Mouse (Mus musculus): ENCODE measurements around the gene Dok7. TPM values are rescaled to one million over a fixed set of nuclear protein-coding genes. Genes with fewer than 3 reads are reported as not detected.

Gene Dok7
- total RNA-seq (2015; ENCODE audit: low replicate concordance) (not detected in 2 replicates), total RNA-seq (2017; ENCODE audit: low replicate concordance) (not detected in 2 replicates)

DNA sequence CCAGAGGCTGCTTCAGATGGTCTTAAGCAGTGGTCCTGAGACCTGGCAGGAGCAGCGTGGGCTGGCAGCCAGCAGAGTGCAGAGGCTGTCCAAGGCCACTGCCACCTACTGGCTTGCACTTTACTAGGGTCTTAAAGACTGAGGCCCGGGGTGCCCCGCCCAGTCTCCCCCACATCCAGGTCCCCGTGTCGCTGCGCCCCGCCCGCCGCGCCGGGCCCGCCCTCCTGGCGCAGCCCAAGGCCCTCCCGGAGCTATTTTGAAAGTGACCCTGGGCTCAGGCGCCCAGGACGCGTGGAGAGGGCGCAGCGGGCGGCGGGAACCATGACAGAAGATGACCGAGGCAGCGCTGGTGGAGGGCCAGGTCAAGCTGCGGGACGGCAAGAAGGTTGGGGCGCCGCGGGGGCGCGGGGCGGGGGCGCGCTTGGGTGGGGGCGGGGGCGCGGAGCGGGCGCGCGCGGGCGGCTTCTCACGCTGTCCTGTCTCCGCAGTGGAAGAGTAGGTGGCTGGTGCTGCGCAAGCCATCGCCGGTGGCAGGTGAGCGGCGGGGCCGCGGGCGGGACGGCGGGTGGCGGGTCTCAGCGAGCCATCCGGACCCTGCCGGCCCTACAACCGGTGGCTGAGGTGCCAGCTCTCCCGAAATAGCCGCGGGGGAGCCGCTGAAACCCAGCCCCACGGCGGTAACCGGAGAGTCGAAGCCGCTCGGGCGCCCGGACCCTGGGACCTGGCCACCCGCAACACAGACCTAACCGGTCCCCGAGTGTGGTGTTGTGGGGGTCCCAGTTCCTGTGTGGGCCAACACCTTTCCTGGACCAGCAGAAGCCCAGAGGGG lies at the start of gene Dok7:
Dok7 (plus strand) TSS at position 163 of the 829 bp plus-strand sequence.
- ATAC-seq (replicated peaks; ENCODE audit: low FRiP score, poor library complexity, severe bottlenecking) = no peak

DNA sequence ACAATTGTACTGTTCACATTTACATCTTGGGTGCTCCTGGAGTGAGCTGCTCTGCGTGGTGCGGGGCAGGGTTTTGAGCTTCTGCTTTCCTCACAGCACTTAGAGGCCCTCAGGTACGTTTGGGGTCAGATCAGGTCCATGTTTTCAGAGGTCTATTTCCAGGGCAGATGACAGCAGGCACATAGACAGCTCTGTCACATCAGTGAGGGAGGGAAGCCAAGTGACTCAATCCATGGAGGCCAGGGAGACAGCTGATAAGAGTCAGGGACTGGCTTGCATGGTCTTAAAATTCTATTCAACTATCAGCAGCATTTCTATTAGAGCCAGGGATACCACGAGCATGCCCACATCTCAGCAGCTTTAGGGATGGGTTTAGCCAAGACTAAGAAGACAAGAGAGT lies 47.4 kb upstream of the Dok7 start:
- ATAC-seq (replicated peaks; ENCODE audit: low FRiP score, poor library complexity, severe bottlenecking) = no peak

DNA sequence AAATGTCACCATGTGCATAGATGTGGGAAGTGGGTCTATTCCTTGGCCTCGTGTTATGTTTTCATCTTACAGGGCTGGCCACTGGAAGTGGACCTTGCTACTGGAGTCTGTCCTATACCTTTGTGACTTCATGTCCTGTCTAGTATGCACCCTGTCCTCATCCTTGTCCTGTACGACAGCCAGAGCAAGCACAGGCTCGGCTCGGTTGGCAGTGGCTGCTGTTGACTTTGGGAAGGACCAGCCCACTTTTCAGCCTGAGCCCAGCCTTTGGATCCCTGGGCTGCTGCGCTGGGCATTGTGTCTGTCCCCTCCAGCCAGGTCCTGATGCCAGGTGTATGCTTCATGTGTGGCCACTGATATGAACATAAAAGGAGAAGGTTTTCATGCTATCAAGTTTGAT lies 45.9 kb upstream of the Dok7 start:
- ATAC-seq (replicated peaks; ENCODE audit: low FRiP score, poor library complexity, severe bottlenecking) = no peak

DNA sequence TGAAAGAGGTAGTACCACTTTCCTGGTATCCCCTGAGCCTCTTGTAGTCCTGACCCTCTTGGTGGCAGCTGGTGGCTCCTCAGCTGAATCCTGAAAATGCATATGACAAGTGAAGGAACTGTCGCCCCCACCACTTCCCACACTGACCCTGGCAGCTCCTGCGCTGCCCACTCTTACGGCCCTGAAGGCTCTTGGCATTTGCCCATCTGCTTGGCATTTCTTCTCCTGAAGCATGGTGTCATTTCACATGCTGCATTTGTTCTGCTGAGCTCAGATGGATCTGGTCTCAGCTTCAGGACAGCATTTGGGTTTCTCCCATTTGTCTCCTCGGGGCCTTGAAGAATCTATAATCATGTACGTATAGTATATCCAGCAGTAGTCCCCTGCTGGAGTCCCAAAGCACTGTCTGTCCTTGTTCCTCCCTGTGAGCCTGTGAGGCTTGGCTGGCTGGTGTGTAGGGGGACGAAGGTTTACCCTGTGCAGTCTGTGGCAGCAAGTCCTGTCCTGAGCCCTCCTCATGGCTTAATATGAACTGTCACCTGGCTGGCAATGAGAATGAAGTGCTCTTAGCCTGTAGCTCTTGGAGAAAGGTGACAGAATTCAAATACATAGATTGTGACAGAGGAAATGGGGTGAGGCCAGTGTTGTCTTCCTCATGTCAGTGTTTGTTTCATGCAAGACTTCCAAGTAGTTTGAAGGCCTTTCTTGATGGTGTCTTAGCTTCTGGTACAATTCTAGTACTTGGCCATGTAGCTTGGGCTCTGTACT lies 45.2 kb upstream of the Dok7 start:
- no peak for ATAC-seq (replicated peaks; ENCODE audit: low FRiP score, poor library complexity, severe bottlenecking)

DNA sequence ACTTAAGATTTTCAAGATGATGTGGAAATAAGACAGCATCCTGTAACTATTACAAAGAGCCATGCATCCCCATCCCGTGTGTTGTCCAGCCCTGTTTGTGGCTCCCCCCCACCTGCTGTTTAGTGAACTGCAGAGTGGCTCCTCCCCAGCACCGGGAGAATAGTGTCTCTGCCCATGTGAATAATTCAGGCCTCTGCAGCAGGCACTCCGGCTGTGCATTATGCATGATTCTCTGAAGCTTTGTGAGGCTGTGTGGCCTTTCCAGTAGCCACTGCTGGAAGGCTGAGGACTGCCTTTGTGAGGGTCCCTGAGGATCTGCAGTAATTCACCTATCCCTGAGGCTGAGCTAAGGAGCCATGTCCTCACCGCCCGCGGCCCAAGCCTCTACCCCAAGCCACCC lies 42.5 kb upstream of the Dok7 start:
- no peak for ATAC-seq (replicated peaks; ENCODE audit: low FRiP score, poor library complexity, severe bottlenecking)

DNA sequence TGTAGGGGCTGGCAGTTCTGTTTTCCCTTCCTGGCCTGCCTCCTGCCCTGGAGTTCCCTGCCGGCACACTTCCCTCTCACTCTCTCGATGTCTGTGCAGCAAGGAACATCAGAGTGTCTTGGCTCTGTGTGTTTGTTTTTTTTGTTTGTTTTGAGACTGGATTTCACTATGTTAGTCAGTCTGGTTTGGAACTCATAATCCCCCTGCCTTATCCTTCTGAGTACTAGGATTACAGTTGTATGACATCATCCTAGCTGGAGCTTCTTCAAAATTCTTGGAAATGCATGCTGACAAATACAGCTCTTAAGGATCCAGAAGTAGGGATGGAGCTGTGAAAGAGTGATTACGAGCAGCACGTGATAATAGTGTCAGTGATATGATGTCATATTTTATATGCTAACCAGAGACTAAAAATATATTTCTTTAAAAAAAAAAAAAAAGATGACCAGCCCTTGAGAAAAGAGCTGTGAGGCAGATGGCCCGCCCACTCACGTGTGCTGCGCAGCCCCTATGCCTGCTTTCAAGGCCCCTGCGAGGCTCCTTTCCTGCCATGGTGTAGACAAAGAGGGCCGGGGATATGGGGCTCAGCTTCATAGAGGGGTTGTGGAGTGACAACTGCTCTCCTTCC lies 36.8 kb upstream of the Dok7 start:
- no peak for ATAC-seq (replicated peaks; ENCODE audit: low FRiP score, poor library complexity, severe bottlenecking)

DNA sequence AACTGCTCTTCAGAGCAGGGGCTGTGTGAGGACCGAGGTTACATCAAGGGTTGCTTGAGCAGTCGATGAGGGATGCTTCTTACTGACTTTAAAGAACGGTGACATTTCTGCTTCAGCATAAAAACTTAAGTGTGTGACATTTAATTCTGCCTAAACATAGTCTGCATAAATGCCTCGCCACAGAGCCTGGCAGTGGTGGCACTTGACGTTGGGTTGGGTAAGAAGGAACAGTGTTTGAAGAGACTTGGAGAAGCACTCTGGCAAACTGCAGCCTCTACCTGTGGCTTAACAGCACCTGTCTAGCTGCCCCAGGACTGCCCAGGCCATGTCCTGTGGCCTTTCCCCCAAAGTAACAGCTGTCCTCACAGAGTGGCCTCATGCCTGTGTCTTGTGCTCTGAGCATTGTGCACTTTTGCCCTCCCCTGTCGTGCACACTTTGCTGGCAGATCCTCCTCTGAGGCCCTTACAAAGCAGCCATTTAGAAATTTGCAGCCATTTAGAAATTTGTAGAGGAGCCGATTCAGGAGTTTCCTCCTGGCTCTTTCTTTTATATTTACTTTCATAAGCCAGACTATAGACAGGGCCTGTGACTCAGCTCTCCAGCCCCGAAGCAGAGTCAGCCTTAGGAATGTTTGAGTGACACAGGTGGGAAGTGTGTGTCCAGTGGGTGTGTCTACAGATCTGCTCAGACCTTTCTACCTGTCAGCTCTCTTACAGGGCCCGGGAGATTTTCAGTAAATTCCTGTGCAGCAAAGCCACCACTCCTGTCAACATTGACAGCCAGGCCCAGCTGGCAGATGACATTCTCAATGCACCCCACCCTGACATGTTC lies 35.9 kb upstream of the Dok7 start:
- ATAC-seq (replicated peaks; ENCODE audit: low FRiP score, poor library complexity, severe bottlenecking) = no peak

DNA sequence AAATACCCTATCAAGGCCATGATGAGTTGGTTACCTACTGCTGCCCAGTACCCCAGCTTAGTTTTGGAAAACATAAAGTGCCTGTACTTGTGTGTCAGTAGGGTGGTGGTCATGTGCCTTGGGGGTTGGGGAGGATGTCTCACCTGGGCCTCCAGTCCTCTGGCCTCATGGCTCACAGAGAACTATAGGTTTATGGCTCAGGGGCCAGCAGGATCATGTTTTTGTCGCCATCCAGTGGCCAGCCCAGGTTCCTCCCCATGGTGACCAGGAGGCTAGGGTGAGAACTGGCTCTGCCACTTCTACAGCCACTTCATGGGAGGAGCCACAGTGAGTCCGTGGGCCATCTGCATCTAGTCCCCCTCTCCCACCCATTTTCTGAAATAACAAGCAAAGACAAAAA lies 31.6 kb upstream of the Dok7 start:
- peak; percentile 68 for ATAC-seq (replicated peaks; ENCODE audit: low FRiP score, poor library complexity, severe bottlenecking)

DNA sequence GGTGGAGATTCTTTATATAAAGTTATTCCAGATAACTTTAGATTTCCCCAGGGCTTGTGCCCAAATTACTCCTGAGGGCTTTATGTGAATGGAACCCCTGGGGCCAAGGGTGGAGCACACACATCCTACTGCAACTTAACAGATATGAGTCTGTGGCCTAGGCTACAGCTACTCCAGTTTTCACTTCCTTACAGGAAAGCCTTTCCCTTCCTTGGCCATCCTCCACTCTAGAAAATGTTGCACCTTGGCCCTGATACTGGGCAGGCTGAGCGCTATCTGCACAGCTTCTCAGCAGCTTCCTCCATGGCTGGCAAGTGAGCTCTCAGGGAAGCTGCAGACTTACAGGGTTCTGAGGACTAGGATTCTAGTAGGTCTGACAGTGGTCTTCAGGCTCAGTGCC lies 27.3 kb upstream of the Dok7 start:
- no peak for ATAC-seq (replicated peaks; ENCODE audit: low FRiP score, poor library complexity, severe bottlenecking)

DNA sequence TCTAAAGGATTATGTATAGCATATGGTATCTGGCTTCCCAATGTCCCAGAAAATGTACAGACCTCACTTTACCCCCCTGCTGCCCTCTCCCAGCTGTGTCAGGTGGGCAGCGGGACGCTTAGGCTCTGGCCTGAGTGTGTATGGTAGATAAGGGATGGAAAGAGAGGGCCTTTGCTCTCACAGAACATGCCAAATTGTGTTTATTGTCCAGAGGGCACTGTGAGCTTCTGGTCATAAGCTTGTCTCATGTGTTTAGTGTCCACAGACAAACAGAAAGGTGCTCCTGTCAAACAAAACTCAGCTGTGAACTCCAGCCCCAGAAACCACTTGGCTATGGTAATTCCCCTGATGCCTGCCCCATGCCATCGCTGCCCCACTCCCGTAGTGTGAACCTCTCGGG lies 26.8 kb upstream of the Dok7 start:
- ATAC-seq (replicated peaks; ENCODE audit: low FRiP score, poor library complexity, severe bottlenecking) = no peak

DNA sequence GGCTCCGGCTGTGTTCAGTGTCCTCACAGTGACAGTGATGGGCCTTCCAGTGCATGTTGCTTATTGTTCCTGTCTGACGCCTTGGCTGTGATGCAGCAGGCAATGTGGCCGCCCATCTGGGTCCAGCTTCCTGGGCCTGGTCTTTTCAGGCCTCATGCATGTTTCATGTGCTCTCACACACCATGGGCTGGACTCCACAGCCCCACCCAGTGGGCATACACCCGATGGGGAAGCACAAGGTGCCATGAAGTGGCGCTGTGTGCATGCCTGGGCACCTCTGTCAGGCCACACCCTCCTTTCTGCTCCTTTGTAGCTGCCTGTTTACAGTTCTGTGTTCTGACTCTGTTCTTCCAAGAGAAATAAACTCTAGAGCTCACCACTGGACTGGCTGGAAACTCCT lies 23.5 kb upstream of the Dok7 start:
- no peak for ATAC-seq (replicated peaks; ENCODE audit: low FRiP score, poor library complexity, severe bottlenecking)

DNA sequence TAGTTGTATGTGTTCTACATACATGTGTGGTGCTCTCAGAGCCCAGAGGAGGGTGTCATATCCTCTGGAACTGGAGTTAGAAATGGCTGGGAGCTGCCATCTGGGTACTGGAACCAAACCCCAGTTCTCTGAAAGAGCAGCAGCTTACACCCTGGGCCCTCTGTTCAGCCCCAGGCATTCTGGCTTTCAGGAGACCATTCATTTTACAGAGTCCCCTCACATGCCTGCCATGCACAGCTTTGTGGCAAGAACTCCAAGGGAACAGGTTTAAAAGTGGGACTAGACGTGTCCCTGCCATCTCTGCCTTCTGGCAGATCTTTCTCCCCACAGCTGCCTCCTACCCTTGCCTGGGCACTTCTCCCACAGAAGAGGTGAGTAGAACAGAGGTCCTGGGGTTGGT lies 22.9 kb upstream of the Dok7 start:
- ATAC-seq (replicated peaks; ENCODE audit: low FRiP score, poor library complexity, severe bottlenecking) = no peak

DNA sequence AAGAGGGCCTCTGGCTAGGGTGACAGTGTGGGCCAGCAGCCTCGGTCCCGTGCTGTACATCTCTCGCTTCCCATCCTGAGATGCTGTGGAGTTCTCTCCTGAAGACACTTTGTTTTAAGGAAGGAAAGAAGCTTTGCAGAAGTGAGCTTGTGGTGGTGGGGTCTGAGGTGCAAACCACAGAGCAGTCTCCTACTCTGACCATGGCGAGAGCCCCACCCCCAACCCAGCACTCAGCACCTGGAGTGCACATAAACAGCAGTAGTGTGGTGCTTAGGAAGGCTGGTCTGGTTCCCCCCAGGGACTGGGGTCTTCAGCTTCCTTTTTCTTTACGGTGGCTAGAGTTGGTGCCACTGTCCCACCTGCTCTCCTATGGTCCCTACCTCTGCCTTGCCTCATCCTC lies 21.4 kb upstream of the Dok7 start:
- ATAC-seq (replicated peaks; ENCODE audit: low FRiP score, poor library complexity, severe bottlenecking) = no peak

DNA sequence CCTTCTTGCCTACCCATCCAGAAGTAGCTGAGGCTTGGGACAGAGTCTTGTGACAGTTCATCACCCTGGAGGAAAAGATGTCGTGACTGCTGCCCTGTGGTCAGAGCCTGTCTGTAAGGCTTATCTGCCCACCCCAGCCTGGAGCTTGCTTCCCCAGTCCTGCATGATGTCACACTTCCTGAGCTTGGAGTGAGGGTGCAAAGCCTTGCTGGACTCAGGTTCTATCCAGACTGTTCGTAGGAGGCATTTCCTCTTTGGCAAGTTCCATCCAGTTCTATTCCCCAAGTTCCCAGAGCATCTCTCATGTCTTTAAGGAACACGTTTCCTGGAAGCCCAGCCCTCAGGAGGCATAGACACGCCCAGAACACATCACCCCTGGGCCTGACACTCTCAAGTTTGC lies 20.8 kb upstream of the Dok7 start:
- no peak for ATAC-seq (replicated peaks; ENCODE audit: low FRiP score, poor library complexity, severe bottlenecking)

DNA sequence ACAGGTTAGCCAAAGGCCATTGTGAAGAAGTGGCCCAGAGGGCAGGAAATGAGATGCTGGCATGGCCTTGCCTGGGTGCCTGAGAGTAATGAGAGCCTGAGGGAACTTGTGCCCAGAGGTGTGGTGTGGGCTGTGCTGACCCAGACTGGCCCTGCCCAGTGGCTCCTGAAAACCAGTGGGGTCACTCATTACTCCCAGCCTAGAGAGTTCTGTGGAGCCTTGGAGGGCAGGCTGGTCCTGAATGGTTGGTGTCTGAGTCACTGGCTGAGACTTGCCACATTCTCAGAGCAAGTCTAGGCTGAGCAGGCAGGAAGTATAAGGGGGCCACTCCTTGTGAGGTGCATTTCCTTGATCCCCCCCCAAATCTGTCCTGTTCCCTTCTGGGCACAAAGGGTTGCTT lies 19.1 kb upstream of the Dok7 start:
- no peak for ATAC-seq (replicated peaks; ENCODE audit: low FRiP score, poor library complexity, severe bottlenecking)

DNA sequence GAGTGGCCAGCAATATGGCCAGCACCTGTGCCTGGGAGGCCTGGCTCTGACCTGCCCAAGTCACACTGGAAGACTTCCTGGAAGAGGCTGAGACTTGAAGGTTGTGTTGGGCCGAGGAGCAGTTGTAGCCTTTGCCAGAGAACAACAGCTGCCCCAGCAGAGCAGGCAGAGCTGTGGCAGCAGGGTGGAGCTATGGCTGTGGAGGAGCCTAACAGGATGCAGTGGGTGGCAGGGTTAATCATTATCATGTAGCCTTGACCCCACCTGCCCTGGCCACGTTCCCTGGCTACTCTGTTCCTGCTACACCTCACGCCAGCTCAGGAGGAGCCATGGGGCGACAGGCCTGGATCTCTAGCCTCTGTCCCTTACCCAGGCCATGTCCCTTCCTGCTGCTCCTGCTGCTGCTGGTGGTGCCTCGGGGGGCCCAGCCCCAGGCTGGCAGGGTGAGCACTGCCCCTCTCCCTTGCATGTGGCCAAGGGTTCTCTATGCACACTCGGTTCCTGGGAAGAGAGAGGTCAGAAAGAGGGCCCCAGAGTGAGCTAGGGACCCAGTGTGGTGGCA lies 15.2 kb upstream of the Dok7 start, which contains the start of gene Hgfac:
Hgfac (plus strand) TSS at position 242 of the 562 bp plus-strand sequence.
- ATAC-seq (replicated peaks; ENCODE audit: low FRiP score, poor library complexity, severe bottlenecking) = no peak

DNA sequence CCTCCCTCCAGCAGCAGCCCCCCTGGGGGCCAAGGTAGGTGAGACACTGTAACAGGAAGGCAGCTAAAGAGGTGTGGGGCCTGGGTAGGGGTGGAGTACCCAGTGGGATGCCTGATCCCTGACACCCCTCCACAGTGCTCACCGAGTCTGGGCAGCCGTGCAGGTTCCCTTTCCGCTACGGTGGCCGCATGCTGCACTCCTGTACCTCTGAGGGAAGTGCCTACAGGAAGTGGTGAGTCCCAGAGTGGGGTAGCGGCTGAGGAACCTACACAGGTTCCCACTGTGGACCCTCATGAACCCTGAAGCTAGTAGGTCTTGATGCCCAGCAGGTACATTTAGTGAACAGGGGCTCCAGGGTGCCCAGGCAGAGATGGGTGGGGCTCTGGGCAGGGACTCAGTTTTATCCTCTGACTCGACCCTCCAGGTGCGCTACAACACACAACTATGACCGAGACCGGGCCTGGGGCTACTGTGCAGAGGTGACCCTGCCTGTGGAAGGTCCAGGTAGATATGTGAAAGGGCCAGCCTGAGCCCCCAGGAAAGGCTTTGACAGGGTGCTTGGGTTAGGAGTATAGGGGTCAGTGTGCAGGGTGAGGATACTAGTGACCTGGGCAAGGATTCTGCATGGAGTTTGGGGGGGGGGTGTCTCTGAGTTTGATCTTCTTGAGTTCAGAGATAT lies 14.0 kb upstream of the Dok7 start:
- ATAC-seq (replicated peaks; ENCODE audit: low FRiP score, poor library complexity, severe bottlenecking) = peak; percentile 9; the same call in 1 of the 2 replicates

DNA sequence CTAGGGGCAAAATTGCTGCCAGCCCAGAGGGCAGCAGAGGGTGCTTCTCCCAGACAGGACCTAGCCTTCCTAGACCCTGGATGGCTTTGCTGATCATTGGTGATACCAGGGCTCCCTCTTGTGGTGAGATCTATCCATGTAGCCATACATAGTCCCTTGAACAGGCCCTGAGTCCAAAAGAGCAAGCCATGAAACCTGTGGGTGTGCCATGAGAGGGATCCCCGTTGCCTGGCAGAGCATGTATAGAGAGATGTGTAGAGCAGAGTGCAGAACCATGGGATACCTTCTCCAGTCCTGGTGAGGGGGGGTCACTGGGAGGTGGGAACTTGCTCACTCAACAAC lies 13.5 kb upstream of the Dok7 start:
- peak; percentile 56; the same call in 1 of the 2 replicates for ATAC-seq (replicated peaks; ENCODE audit: low FRiP score, poor library complexity, severe bottlenecking)

DNA sequence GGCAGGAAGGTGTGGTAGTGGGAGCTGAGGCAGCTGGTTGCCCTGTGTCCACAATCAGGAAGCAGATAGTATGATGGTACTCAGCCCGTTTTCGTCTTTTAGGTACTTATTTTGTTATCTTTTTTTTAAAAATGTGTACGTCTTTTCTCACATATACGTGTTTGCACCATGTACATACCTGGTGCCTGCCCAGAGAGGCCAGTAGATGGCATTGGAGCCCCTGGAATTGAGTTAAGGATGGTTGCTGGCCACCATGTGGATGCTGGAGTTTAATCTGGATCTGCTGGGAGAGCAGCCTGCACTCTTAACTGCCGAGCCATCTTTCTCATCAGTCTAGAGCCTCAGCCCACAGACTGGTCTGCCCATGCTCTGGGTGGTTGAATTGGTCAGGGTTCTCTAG lies 6.0 kb upstream of the Dok7 start:
- ATAC-seq (replicated peaks; ENCODE audit: low FRiP score, poor library complexity, severe bottlenecking) = no peak

All from erythroid progenitor cell, adult 5-6 weeks (primary cell).